25 mouse cellular contexts compared by ENCODE assay signal in the genomic region with DNA sequence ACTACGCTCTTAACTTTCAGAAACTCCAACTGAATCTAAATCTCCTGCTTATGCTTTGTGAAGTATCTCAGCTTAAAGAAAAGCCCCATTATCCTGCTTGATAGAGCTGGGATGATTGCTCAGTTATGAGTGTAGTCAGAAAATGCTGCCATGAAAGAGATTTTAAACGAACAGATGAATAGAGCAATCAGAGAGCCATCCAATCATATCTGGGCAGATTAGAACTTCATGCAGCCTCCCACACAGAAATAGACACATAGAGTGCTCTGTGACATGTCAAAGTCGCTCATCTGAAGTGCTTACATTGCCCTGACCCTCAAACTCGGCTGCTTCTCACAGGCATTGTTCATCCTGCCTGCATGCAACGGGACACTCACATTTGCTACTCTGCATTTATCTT.
A peak's percentile ranks its signal among the peaks of the same experiment; 100 is the strongest.
DNase-seq lines count a peak whose midpoint lies in the region; ATAC-seq lines count a peak whose summit lies in the region.
"Had no signal": no experiment of that assay in that cellular context is flagged by ENCODE, and none has a peak within 500 bp of the region (broad histone marks: within the 10 kb centered on the region; RNA-seq: fewer than 3 reads in every experiment).

No protein-coding gene starts in this region.

- peaks cover 2 to 17% of the 10 kb centered on the region in 2 experiments for H3K4me1 ChIP-seq in heart, embryonic 14.5 days (ENCODE audit: control insufficient read depth in 2 of 2, insufficient read depth in 2 of 2, low read length in 2 of 2)
- H3K4me1 ChIP-seq: hindbrain, embryonic 12.5 days had no signal

- WGBS in heart, embryonic 14.5 days, result 20% methylated on average over 5 of the region's 5 CpGs

- H3K9me3 ChIP-seq in heart, embryonic 14.5 days (ENCODE audit: control insufficient read depth, low read length), result no peaks in the 10 kb centered on the region
- H3K9me3 ChIP-seq: embryonic facial prominence, embryonic 13.5 days; hindbrain, embryonic 12.5 days had no signal

- H3K4me3 ChIP-seq in heart, embryonic 14.5 days (ENCODE audit: control insufficient read depth in 1 of 2, insufficient read depth in 1 of 2, low read depth in 1 of 2, low read length in 2 of 2), result no peak overlapping the region
- H3K4me3 ChIP-seq: embryonic facial prominence, embryonic 13.5 days; gastrocnemius, adult 2 months; hindbrain, embryonic 12.5 days had no signal

- no peak overlapping the region for H3K9ac ChIP-seq in heart, embryonic 14.5 days (ENCODE audit: low read length)
- H3K9ac ChIP-seq: embryonic facial prominence, embryonic 13.5 days; hindbrain, embryonic 12.5 days had no signal

- peak; percentile 57 for ATAC-seq in frontal cortex, adult (ENCODE audit: low TSS enrichment)
- no peak for ATAC-seq in heart, embryonic 14.5 days (ENCODE audit: insufficient number of reproducible peaks, insufficient read depth, low FRiP score, low read depth)
- ATAC-seq: CD4-positive, CD25-positive, alpha-beta regulatory T cell, adult 4 months; hindbrain, embryonic 16.5 days; inflammation-experienced regulatory T-cells, adult 6 months; intestine, postnatal 0 days had no signal

- no peaks in the 10 kb centered on the region for H3K27me3 ChIP-seq in heart, embryonic 14.5 days (ENCODE audit: control insufficient read depth, insufficient read depth, low read length)
- H3K27me3 ChIP-seq: embryonic facial prominence, embryonic 13.5 days; hindbrain, embryonic 12.5 days had no signal

- H3K4me2 ChIP-seq in heart, embryonic 14.5 days (ENCODE audit: low read length), result peak overlapping the region; percentile 11; the same call in 1 of the 2 replicates
- H3K4me2 ChIP-seq: embryonic facial prominence, embryonic 13.5 days; hindbrain, embryonic 12.5 days had no signal

- no peaks in the 10 kb centered on the region for H3K36me3 ChIP-seq in heart, embryonic 14.5 days (ENCODE audit: control insufficient read depth, insufficient read depth, low read length)
- H3K36me3 ChIP-seq: embryonic facial prominence, embryonic 13.5 days; G1E; hindbrain, embryonic 12.5 days had no signal

- peak overlapping the region; percentile 14 to 62; a peak in 2 of 4 replicates for H3K27ac ChIP-seq in heart, embryonic 14.5 days (replicated peaks in 1 of 2; ENCODE audit: control insufficient read depth in 1 of 2, insufficient read depth in 1 of 2, low read depth in 2 of 2, low read length in 2 of 2)
- H3K27ac ChIP-seq: embryonic facial prominence, embryonic 13.5 days; gastrocnemius, adult 2 months; hindbrain, embryonic 12.5 days; kidney, postnatal 0 days had no signal

- peak; percentile 2 for DNase-seq in embryo, embryonic 11 days
- DNase-seq in embryo, embryonic 10 days (ENCODE audit: low spot score), result no peak
- no peak for DNase-seq in frontal cortex, postnatal 25 days (ENCODE audit: low spot score in 2 of 2)
- DNase-seq in heart, postnatal 4 days, result no peak
- peak; percentile 16 for DNase-seq in telencephalon, adult 2 months (ENCODE audit: low read depth, low spot score)
- DNase-seq in cerebellum, adult 11 months, result no peak
- DNase-seq: adrenal gland, adult 8-10 months; adrenal gland, postnatal 36 days; B cell, adult 2 months; cerebellum, adult 18-20 months; cerebellum, adult 9-11 months; gastrocnemius, adult 2 months; gastrocnemius, postnatal 25 days; heart, postnatal 36 days; kidney, adult 9 months had no signal

Comparison
In these comparisons a context has a peak if more than half of its experiments do, and no peak if none do; other contexts are left out.
1. DNase-seq: peak in embryo, embryonic 11 days (single experiment) and telencephalon, adult 2 months (single experiment); none in embryo, embryonic 10 days (single experiment), frontal cortex, postnatal 25 days (0 of 2), heart, postnatal 4 days (single experiment) and cerebellum, adult 11 months (single experiment).